Mouse (Mus musculus): ENCODE data around the gene Pde8b. TPM values are rescaled to one million over a fixed set of nuclear protein-coding genes. Genes with fewer than 3 reads are reported as not detected.

The Pde8b gene
- polyA plus RNA-seq (2021): 1.2 TPM

GRCm38 (mm10) chr13:95249511-95250456, at the start of gene Pde8b:
TSS of gene Pde8b (minus strand) at chr13:95250336.
- DNase-seq (ENCODE audit: low read depth, low spot score): no peak
- no peak for ATAC-seq

GRCm38 (mm10) chr13:95291983-95292382, 41.8 kb upstream of the Pde8b start:
- TF ChIP-seq CTCF (IDR thresholded peaks at IDR 0.05): no peak
- no peak for ATAC-seq
- in situ Hi-C loops (cut with MboI; ENCODE audit: low pct_unique_long_range_greater_than_20kb): no loop called here
- CTCF ChIA-PET: no interaction called here
- POLR2A ChIA-PET: no interaction called here
- H3K27me3 ChIP-seq: no peaks in the 10 kb centered on the region
- DNase-seq (ENCODE audit: low read depth, low spot score): no peak

More at GRCm38 (mm10) chr13:95249511-95250456, at the start of gene Pde8b:
- peaks cover 4% of the 10 kb centered on the region for H3K27me3 ChIP-seq
- in situ Hi-C loops (cut with MboI; ENCODE audit: low pct_unique_long_range_greater_than_20kb): no loop called here
- ChIA-PET CTCF (no interaction called here), POLR2A (interaction anchor here (0.9 kb wide), 1 partner anchor 66 kb away, joined by 3 read pairs; no protein-coding TSS in a partner anchor)
- no peak for TF ChIP-seq CTCF (IDR thresholded peaks at IDR 0.05)

GRCm38 (mm10) chr13:95288027-95288426, 37.9 kb upstream of the Pde8b start:
- in situ Hi-C loops (cut with MboI; ENCODE audit: low pct_unique_long_range_greater_than_20kb): loop anchor here (5.0 kb wide), 1 partner anchor 271 kb away; no protein-coding TSS in a partner anchor
- ChIA-PET CTCF (no interaction called here), POLR2A (interaction anchor here (0.6 kb wide), 1 partner anchor 62 kb away, joined by 7 read pairs; no protein-coding TSS in a partner anchor)
- DNase-seq (ENCODE audit: low read depth, low spot score) (no peak), ATAC-seq (no peak)
- no peaks in the 10 kb centered on the region for H3K27me3 ChIP-seq
- no peak for TF ChIP-seq CTCF (IDR thresholded peaks at IDR 0.05)

- peak; percentile 93 for TF ChIP-seq CTCF (IDR thresholded peaks at IDR 0.05)
Observed at GRCm38 (mm10) chr13:95286989-95287388, 36.9 kb upstream of the Pde8b start.

GRCm38 (mm10) chr13:95281740-95282673, 31.9 kb upstream of the Pde8b start:
- in situ Hi-C loops (cut with MboI; ENCODE audit: low pct_unique_long_range_greater_than_20kb): no loop called here
- ATAC-seq (peak; percentile 47), DNase-seq (ENCODE audit: low read depth, low spot score) (no peak)
- ChIA-PET POLR2A (no interaction called here), CTCF (no interaction called here)
- H3K27me3 ChIP-seq: no peaks in the 10 kb centered on the region
- TF ChIP-seq CTCF (IDR thresholded peaks at IDR 0.05): no peak

More at GRCm38 (mm10) chr13:95286989-95287388, 36.9 kb upstream of the Pde8b start:
- CTCF ChIA-PET: interaction anchor here (0.6 to 1.5 kb wide), 6 partner anchors 8 to 311 kb away, joined by 3 to 6 read pairs (median 4); partner anchors contain the start of gene Wdr41
- DNase-seq (ENCODE audit: low read depth, low spot score) (no peak), ATAC-seq (peak; percentile 97)
- POLR2A ChIA-PET: no interaction called here
- in situ Hi-C loops (cut with MboI; ENCODE audit: low pct_unique_long_range_greater_than_20kb): loop anchor here (5.0 kb wide), 1 partner anchor 270 kb away; no protein-coding TSS in a partner anchor
- no peaks in the 10 kb centered on the region for H3K27me3 ChIP-seq

GRCm38 (mm10) chr13:95278426-95279025, 28.4 kb upstream of the Pde8b start:
- DNase-seq (ENCODE audit: low read depth, low spot score): no peak
- TF ChIP-seq CTCF (IDR thresholded peaks at IDR 0.05): no peak
- no peak for ATAC-seq
- ChIA-PET POLR2A (no interaction called here), CTCF (interaction anchor here (0.9 to 1.1 kb wide), 3 partner anchors 8 to 25 kb away, joined by 3 to 4 read pairs (median 3); no protein-coding TSS in a partner anchor)
- H3K27me3 ChIP-seq: no peaks in the 10 kb centered on the region
- in situ Hi-C loops (cut with MboI; ENCODE audit: low pct_unique_long_range_greater_than_20kb): no loop called here

- H3K27me3 ChIP-seq: peaks cover 7% of the 10 kb centered on the region
- ATAC-seq: no peak
- no peak for TF ChIP-seq CTCF (IDR thresholded peaks at IDR 0.05)
- CTCF ChIA-PET: interaction anchor here (1.3 kb wide), 1 partner anchor 9 kb away, joined by 4 read pairs; no protein-coding TSS in a partner anchor
- POLR2A ChIA-PET: no interaction called here
- in situ Hi-C loops (cut with MboI; ENCODE audit: low pct_unique_long_range_greater_than_20kb): no loop called here
- DNase-seq (ENCODE audit: low read depth, low spot score): no peak
Observed at GRCm38 (mm10) chr13:95264691-95265090, 14.6 kb upstream of the Pde8b start.

- no peaks in the 10 kb centered on the region for H3K27me3 ChIP-seq
- CTCF ChIA-PET: no interaction called here
- no peak for ATAC-seq
- POLR2A ChIA-PET: no interaction called here
- in situ Hi-C loops (cut with MboI; ENCODE audit: low pct_unique_long_range_greater_than_20kb): no loop called here
- no peak for TF ChIP-seq CTCF (IDR thresholded peaks at IDR 0.05)
- DNase-seq (ENCODE audit: low read depth, low spot score): no peak
Observed at GRCm38 (mm10) chr13:95260886-95261789, 11.0 kb upstream of the Pde8b start.

- no peaks in the 10 kb centered on the region for H3K27me3 ChIP-seq
- in situ Hi-C loops (cut with MboI; ENCODE audit: low pct_unique_long_range_greater_than_20kb): no loop called here
- DNase-seq (ENCODE audit: low read depth, low spot score) (no peak), ATAC-seq (no peak)
- ChIA-PET CTCF (no interaction called here), POLR2A (no interaction called here)
- TF ChIP-seq CTCF (IDR thresholded peaks at IDR 0.05): no peak
Observed at GRCm38 (mm10) chr13:95260391-95260790, 10.3 kb upstream of the Pde8b start.
